Mouse (Mus musculus) urinary bladder, postnatal 25 days (tissue): Measurements from ENCODE around the gene Il17ra.

Source experiments
- DNase-seq: peaks from one replicate; pipeline ENCODE4 v3.0.0; 2022; ENCODE audit warnings: low spot score

Gene Il17ra

DNA sequence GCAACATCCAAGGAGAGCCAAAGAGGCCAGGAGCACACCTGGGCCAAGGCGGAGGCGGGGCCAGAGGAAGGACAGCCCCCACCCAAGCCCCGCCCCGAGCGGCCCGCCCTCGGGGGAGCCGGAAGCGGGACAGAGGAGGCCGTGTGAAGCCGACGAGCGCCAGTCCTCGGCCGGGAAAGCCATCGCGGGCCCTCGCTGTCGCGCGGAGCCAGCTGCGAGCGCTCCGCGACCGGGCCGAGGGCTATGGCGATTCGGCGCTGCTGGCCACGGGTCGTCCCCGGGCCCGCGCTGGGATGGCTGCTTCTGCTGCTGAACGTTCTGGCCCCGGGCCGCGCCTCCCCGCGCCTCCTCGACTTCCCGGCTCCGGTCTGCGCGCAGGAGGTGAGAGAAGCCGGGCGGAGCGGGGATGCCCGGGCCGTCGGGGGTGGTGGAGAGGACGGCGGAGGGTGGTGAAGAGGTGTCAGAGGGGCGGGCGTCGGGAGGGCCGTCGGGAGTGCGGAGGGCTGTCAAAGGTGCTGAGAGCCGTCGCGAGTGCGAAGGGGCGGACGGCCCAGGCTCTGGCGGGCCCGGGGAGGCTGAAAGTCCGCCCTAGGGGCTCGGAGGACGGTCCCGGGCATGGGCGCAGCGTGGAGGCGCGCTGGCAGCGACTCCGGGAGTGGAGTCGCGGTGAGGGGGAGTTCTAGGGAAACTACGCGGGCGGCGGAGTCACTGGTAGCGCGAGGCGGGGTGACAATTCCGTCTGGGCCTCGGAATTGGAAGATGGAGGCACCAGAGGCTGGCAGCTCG is at the start of gene Il17ra:
Gene Il17ra (plus strand): TSS at position 162 of the 786 bp plus-strand sequence.
- peak; percentile 81 for DNase-seq

DNA sequence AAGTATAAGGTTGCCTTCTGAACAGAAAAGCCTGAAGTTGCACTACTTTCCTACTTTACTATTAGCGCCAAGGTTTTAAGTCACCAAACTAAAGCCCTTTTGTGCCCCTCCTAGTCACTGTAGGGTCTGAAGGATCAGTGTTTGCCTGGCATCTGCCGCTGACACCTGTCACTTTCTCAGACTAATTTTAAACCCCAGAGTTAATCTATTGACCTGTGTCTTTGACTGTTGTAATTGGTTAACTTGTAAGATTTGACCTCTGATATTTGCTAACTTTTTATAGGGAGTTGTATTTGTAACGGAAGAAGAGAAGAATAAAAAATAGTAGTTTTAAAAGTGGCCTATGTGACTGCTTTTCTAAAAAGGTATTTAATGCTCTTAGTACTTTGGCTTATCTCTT is 24.9 kb upstream of the Il17ra start:
- no peak for DNase-seq

DNA sequence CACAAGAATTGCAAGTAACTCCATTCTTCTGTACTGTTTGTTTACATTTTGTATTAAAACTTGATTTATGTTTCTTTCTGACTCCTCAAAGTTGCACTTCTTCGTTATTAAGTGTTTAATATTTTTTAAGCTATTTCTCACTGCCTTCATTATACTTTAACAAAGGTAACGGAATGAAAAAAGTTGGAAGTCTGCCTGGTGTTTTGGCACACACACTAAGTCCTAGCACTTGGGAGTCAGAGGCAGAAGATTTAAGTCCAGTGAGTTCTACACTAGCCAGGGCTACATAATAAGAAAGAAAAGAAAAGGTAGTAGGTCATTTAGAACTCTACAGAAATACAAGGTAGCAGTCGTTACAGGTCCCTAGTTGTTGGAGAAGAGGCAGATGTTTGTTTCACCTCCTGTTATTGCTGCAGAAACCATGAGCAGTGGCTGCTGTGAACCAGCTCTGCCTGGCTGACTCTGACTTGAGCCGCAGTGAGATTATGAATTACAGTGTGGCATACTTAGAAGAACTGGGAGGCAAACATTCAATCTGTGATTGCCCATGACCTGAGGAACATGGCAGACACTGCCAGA is 20.8 kb upstream of the Il17ra start:
- no peak for DNase-seq

GRCm38 (mm10) chr6:120443363-120444355 is 19.4 kb upstream of the Il17ra start:
- DNase-seq: no peak

DNA sequence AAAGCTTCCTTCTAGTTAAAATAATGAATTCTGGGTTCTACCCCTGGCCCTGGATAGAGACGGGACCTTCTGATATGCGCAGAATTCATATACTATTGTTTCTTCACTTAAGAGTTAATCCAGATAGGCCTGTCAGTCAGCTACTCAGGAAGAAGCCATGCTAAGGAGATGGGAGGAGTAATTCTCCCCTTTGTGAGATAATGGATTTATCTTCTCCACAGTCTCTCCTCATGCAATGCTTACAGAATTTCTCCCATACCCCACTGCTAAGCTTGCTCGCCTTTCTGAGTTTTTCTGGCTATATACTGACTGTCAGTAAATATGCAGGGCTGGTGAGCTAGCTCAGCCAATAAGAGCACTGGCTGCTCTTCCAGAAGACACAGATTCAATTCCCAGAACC is 12.8 kb upstream of the Il17ra start:
- no peak for DNase-seq

DNA sequence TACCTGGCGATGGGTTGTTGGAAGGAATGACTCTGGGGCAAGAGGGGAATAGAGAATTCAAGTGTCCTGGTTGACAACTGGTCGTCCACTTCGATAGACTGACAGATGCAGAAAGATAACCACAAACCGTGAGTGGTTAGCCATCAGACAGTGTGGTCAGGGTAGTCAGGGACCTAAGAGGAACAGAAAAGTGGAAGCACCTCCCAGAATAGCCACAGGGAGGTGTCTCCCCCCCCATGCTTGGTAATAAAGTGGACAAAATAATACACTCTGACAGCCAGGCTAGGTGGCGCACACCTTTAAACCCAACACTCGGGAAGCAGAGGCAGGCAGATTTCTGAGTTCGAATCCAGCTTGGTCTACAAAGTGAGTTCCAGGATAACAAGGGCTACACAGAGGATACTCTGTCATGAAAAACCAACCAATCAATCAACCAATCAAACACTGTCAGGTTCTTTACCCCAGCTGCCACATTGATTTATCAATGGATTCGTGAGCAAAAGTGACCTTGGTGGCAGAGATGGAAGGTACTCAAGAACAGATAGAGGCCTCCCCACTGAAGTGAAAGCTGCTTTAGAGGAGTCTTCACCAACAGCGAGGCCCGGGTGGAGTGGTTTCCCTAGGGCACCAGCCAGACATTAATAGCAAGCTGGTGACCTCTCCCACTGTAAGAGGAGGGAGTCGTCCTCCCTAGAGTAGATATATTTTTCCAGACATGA is 10.5 kb upstream of the Il17ra start:
- no peak for DNase-seq

- no peak for DNase-seq
These were observed 10.0 kb upstream of the Il17ra start for GRCm38 (mm10) chr6:120453103-120453445.

DNA sequence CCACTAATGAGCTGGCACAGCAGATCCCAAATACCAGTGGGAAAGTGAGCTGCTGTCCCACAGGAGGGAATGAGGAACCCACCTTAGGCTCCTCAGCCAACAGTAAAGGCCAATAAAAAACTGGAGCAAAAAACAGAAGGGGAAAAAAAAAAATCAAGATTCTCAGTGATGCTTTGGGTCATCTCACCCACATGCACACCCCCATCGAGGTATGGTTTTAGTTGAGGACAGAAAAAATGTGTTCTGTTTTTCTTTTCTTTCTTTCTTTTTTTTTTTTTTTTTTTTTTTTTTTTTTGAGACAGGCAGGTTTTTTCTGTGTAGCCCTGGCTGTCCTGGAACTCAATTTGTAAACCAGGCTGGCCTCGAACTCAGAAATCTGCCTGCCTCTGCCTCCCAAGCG is 9.5 kb upstream of the Il17ra start:
- DNase-seq: no peak

- DNase-seq: no peak
These were observed 8.4 kb upstream of the Il17ra start for GRCm38 (mm10) chr6:120454627-120455077.

DNA sequence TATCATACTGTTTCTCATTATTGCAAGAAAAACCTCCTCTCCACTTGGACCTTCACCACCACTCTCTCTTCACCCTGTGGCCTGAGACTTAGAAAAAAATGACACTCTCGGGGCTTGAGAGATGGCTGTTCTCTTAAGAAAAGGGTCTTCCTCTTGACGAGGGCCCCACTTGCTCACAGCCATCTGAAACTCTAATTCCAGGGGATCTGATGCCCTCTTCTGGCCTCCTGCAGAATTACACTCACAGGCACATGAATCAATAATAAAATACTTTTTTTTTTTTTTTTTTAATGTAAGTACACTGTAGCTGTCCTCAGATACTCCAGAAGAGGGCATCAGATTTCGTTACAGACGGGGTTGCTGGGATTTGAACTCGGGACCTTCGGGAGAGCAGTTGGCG is 6.0 kb upstream of the Il17ra start:
- no peak for DNase-seq

GRCm38 (mm10) chr6:120457751-120458150 is 5.3 kb upstream of the Il17ra start:
- DNase-seq: no peak

GRCm38 (mm10) chr6:120461217-120461616 is 1.8 kb upstream of the Il17ra start:
- no peak for DNase-seq

GRCm38 (mm10) chr6:120462251-120462650 is 796 bp upstream of the Il17ra start:
- no peak for DNase-seq

GRCm38 (mm10) chr6:120463884-120464283 is 837 bp downstream of the Il17ra start:
- DNase-seq: peak; percentile 23

GRCm38 (mm10) chr6:120464406-120464939 is 1.4 kb downstream of the Il17ra start:
- DNase-seq: no peak

DNA sequence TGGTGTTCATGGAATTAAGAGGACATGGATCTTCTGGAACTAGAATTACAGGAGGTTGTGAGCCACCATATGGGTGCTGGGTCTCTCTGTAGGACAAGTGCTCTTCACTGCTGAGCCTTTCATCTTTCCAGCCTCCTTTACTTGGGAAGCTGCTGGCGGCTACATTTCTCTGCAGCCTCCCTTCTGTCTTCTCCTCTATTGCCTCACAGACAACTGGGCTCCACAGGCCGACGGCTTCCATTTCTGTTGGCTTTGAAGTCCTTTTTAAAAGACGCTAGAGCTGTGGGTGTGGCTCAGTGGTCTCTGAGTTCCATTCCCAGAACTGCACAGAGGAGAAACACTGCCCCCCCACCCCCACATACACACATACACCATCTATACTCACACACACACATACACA is 2.3 kb downstream of the Il17ra start:
- DNase-seq: no peak

- DNase-seq: no peak
These were observed 3.7 kb downstream of the Il17ra start for GRCm38 (mm10) chr6:120466609-120467329.

GRCm38 (mm10) chr6:120468259-120468658 is 5.2 kb downstream of the Il17ra start:
- no peak for DNase-seq

DNA sequence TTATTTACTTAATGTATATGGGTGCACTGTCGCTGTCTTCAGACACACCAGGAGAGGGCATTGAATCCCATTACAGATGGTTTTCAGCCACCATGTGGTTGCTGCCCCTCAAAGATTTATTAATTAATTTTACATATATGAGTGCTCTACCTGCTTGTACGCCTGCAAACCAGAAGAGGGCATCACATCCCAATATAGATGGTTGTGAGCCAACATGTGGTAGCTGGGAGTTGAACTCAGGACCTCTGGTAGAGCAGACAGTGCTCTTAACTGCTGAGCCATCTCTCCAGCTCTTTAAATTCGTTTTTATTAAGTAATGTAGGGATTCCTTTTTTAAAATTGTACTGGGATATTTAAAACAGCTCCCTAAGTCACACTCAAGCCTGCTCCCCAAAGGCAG is 6.2 kb downstream of the Il17ra start:
- no peak for DNase-seq

DNA sequence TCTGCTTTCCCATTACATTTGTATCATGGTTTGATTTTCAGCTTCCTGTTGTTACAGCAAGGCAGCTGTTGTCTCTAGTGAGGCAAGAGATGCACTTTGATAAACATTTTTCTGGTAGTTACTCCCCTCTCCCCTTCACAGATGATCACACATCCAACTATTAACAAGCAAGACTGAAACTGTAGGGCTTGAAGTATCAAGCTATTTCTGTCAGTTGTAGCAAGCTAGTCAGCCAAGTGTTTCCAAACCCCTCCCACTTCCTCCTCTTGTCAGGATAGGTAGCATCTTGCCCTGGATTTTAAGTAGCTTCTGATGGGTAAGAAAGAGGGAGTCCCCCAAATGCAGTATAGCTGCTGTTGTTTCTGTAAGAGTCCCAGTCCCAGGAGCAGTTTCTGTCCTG is 6.7 kb downstream of the Il17ra start:
- DNase-seq: no peak

- no peak for DNase-seq
These were observed 7.6 kb downstream of the Il17ra start for GRCm38 (mm10) chr6:120470666-120471065.
